Mouse (Mus musculus) liver, embryonic 13.5 days (tissue): ENCODE results near the gene Cox4i2. TPM values are rescaled to one million over a fixed set of nuclear protein-coding genes. Genes with fewer than 3 reads are reported as not detected.
A peak's percentile ranks its signal among the peaks of the same experiment; 100 is the strongest.

ENCODE experiments used
- ATAC-seq: fragments of 200-750 bp; cut with Nextera tagmentation; 2 replicates; pipeline ENCODE4 v1.8.0; 2017; ENCODE audit warnings: low read depth, mild to moderate bottlenecking, moderate number of reproducible peaks, moderate library complexity
- DNase-seq: peaks from one replicate; pipeline ENCODE4 v3.0.0; 2022
- H3K27ac ChIP-seq: fragments of 300-500 bp; sonication (generic); 2 replicates; pipeline ENCODE4 v1.5.1; 2015; ENCODE audit warnings: moderate library complexity, mild to moderate bottlenecking, inconsistent platforms
- H3K27me3 ChIP-seq: fragments of 300-500 bp; sonication (generic); 2 replicates; pipeline ENCODE4 v1.6.1; 2015; ENCODE audit warnings: mild to moderate bottlenecking, inconsistent platforms
- H3K36me3 ChIP-seq: fragments of 300-500 bp; sonication (generic); 2 replicates; pipeline ENCODE4 v1.6.1; 2015; ENCODE audit warnings: mild to moderate bottlenecking, inconsistent platforms
- H3K4me1 ChIP-seq: fragments of 300-500 bp; sonication (generic); replicated peaks from 2 replicates; pipeline ENCODE4 v1.6.1; 2015; ENCODE audit warnings: inconsistent platforms
- H3K4me2 ChIP-seq: fragments of 300-500 bp; sonication (generic); 2 replicates; pipeline ENCODE4 v1.6.1; 2015; ENCODE audit warnings: inconsistent platforms, mild to moderate bottlenecking, moderate library complexity
- H3K4me3 ChIP-seq: fragments of 300-500 bp; sonication (generic); replicated peaks from 2 replicates; pipeline ENCODE4 v1.5.1; 2015; ENCODE audit warnings: mild to moderate bottlenecking, inconsistent platforms
- H3K9ac ChIP-seq: fragments of 300-500 bp; sonication (generic); 2 replicates; pipeline ENCODE4 v1.6.1; 2015; ENCODE audit warnings: mild to moderate bottlenecking, inconsistent platforms
- H3K9me3 ChIP-seq: fragments of 300-500 bp; sonication (generic); replicated peaks from 2 replicates; pipeline ENCODE4 v1.6.1; 2016; ENCODE audit warnings: inconsistent platforms
- WGBS: fragments of 180-500 bp; shearing (Covaris S2); methylation state at CpG from one replicate; pipeline ENCODE4 v1.1.7; 2015; ENCODE audit not compliant: insufficient replicate concordance; 5-methylcytosine and 5-hydroxymethylcytosine counted together
- polyA plus RNA-seq: library from polyadenylated mRNA; unstranded; fragments of >200 nt; fragmentation: Nextera tagmentation; extraction: Ambion mirVana; gene quantifications from 2 replicates; pipeline ENCODE4 v1.2.1, GENCODE M21; 2015

The Cox4i2 gene
- polyA plus RNA-seq, 1 experiment from 2014 or later, result 1.2 TPM

DNA sequence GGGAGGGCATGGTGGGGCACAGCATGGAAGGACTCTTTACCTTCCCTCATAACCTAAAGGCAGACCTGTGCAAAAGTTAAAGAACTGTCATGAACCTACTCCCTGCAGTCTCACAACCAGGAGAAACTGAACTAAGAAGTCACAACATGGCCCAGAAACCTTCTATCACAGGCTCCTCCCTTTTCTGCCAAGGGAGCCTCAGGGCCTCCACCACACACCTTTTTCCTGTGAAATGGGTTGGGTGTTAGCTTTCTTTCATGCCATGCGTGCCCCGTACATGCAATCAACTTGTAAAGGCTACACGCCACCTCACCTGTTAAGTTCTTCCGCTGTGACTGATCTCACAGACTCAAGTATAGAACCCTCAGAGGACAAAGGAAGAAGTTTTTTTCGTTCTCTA lies 49.1 kb downstream of the Cox4i2 start:
- DNase-seq (no peak), ATAC-seq (peak; percentile 35; the same call in 1 of the 2 replicates)
- Histone ChIP-seq H3K36me3 (peaks cover 37% of the 10 kb centered on the region), H3K4me1 (peaks cover 83% of the 10 kb centered on the region), H3K9ac (peak overlapping the region; percentile 64), H3K4me2 (peak overlapping the region; percentile 46), H3K4me3 (0 out of 2 replicates have a peak overlapping the region, but pooled peaks have one; percentile 18), H3K27ac (peak overlapping the region; percentile 79), H3K27me3 (no peaks in the 10 kb centered on the region), H3K9me3 (no peaks in the 10 kb centered on the region)
- WGBS, result 78% methylated on average over 5 of the region's 5 CpGs

DNA sequence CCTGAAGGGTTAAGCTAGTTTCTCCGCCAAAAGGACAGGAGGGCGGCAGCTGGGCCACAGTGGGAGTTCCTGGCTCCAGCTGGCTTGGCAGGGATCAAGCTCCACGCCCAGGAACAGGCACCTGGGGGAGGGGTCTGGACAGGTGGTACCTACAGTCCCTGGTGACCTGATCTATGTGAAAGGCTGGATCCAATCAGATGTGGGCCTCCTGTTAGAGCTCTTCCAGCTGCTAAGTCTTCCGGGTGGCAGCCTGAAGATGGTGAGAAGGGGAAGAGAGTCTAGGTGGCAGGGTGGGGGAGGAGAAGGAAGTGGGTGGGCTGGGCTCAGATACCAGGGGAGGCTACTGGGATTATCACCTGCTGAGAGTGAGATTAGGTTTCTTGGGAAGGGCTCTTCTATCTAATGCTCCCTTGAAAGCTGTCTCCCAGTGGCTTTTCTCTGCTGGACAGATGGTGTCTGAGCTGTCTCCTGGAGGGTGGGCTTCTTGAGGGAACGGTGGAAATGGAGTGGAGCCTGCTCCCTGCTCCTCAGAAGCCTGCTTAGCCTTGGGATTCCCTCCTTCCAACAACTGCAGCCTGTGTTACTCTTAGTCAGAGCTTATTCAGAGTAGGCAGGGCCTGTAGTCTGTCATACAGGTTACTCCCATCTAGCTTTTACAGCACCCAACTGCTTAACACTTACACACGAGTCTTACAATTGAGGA lies 50.6 kb downstream of the Cox4i2 start:
- H3K36me3 ChIP-seq, result peaks cover 33% of the 10 kb centered on the region
- H3K9me3 ChIP-seq, result no peaks in the 10 kb centered on the region
- H3K9ac ChIP-seq, result peak overlapping the region; percentile 65
- H3K27ac ChIP-seq, result peak overlapping the region; percentile 92
- no peaks in the 10 kb centered on the region for H3K27me3 ChIP-seq
- peak; percentile 74 for ATAC-seq
- peak overlapping the region; percentile 16 for H3K4me3 ChIP-seq
- H3K4me2 ChIP-seq, result peak overlapping the region; percentile 55
- H3K4me1 ChIP-seq, result peaks cover 93% of the 10 kb centered on the region
- WGBS, result 12% methylated on average over 6 of the region's 6 CpGs
- no peak for DNase-seq

DNA sequence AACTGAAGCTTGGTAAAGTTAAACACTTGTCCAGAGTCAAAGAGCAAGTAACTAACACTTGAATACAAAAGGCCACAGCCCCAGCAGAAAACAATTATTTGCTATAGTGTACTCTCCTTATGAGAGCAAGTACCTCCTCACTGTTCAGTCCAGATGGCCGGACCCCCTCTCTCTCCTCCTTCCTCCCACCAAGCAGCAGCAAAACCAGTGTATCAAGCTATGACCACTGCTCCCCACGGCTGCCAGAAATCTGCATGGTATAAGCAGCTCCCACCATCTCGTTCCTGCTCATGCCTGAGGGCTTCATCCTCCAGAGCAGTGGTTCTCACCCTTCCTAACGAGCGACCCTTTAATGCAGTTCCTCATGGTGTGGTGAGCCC lies 51.1 kb downstream of the Cox4i2 start:
- Histone ChIP-seq H3K36me3 (peaks cover 39% of the 10 kb centered on the region), H3K27me3 (no peaks in the 10 kb centered on the region), H3K4me2 (peak overlapping the region; percentile 55), H3K9ac (peak overlapping the region; percentile 65), H3K4me1 (peaks cover 94% of the 10 kb centered on the region), H3K9me3 (no peaks in the 10 kb centered on the region), H3K4me3 (no peak overlapping the region; the same call in 1 of the 2 replicates), H3K27ac (peak overlapping the region; percentile 92)
- WGBS, result 62% methylated on average over 5 of the region's 5 CpGs
- no peak for DNase-seq
- ATAC-seq, result no peak

DNA sequence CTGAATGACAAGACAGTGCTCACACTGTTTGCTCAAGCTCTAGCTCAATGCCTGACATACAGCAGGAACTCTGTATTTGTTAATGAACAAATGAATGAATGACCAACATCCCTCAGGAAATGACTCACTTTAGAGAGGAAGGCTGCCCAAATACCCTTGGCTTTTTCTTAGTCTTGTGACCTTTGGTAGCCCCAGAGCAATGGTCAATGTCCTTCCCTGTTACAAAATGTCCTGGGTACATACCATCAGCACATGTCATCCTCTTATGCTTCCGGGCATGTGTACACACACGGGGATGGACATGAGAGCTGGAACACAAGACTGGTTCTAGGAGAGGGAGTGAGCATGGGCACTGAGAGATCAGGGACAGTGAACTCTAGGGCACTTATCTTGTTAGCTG lies 52.1 kb downstream of the Cox4i2 start:
- no peak for DNase-seq
- Histone ChIP-seq H3K36me3 (peaks cover 39% of the 10 kb centered on the region), H3K9ac (peak overlapping the region; percentile 65; the same call in 1 of the 2 replicates), H3K4me1 (peaks cover 97% of the 10 kb centered on the region), H3K4me3 (no peak overlapping the region), H3K4me2 (no peak overlapping the region), H3K9me3 (no peaks in the 10 kb centered on the region), H3K27me3 (no peaks in the 10 kb centered on the region), H3K27ac (peak overlapping the region; percentile 92)
- ATAC-seq, result no peak
- WGBS, result 57% methylated on average over 2 of the region's 2 CpGs

DNA sequence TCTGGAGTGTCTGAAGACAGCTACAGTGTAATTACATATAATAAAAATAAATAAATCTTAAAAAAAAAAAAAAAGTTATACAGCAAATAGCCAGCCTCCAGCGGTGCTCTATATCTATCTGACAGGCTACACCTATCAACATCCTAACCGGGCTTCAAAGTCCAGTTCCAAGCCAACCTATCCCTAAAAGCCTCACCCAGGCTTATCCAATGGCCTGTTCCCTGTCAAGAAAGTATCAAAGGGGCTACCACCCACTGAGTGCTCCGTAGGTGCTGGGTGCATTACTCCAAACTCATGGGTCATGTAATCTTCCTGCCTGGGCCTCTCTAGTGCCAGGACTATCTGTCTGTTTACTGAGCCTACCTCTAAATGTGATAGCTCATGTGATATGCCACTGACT lies 54.2 kb downstream of the Cox4i2 start:
- H3K9ac ChIP-seq, result peak overlapping the region; percentile 55
- H3K4me3 ChIP-seq, result no peak overlapping the region
- H3K4me2 ChIP-seq, result peak overlapping the region; percentile 9
- peaks cover 99% of the 10 kb centered on the region for H3K4me1 ChIP-seq
- WGBS, result 61% methylated on average over 3 of the region's 3 CpGs
- no peaks in the 10 kb centered on the region for H3K9me3 ChIP-seq
- no peaks in the 10 kb centered on the region for H3K27me3 ChIP-seq
- H3K27ac ChIP-seq, result peak overlapping the region; percentile 100
- DNase-seq, result no peak
- peak; percentile 26 for ATAC-seq
- H3K36me3 ChIP-seq, result peaks cover 39% of the 10 kb centered on the region

DNA sequence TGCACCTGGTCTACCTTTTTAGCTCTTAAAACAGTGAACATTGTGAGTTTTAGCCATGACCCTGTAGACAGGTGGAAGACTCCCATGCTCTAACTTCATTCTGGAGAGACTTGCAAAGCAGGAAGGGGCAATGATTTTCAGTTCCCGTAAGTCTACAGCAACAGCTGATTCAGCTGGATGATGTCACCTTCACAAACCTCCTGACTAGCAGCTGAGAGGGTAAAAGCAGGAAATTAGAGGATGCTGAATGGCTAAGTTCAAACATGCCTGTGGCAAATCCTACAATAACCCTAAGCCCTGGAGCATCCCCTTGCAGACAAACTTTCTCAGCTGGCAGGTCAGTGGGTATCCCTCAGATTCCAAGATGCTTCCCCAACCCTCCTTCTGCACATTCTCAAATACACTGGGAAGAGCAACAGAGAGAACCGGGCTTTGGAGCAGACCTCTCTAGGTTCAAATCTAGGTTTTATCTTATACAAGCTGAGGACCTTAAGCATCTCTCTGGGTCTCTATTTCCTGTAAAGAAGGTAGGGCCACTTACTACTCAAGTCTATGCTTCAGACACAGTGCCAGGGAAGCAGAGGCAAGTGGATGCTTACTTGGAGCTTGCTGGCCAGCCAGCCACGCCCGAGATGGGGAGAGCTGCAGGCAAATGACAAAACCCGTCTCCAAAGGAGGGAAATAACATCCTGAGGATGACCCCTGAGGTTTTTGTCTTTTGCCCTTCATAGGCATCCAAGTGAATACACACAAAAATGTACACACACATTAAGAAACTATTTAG lies 56.4 kb downstream of the Cox4i2 start:
- Histone ChIP-seq H3K27me3 (no peaks in the 10 kb centered on the region), H3K36me3 (peaks cover 33% of the 10 kb centered on the region), H3K9me3 (no peaks in the 10 kb centered on the region), H3K4me1 (peaks cover 99% of the 10 kb centered on the region), H3K9ac (peak overlapping the region; percentile 69), H3K4me2 (peak overlapping the region; percentile 66), H3K27ac (peak overlapping the region; percentile 100), H3K4me3 (peak overlapping the region; percentile 27)
- 55% methylated on average over 5 of the region's 5 CpGs for WGBS
- DNase-seq, result no peak
- no peak for ATAC-seq

DNA sequence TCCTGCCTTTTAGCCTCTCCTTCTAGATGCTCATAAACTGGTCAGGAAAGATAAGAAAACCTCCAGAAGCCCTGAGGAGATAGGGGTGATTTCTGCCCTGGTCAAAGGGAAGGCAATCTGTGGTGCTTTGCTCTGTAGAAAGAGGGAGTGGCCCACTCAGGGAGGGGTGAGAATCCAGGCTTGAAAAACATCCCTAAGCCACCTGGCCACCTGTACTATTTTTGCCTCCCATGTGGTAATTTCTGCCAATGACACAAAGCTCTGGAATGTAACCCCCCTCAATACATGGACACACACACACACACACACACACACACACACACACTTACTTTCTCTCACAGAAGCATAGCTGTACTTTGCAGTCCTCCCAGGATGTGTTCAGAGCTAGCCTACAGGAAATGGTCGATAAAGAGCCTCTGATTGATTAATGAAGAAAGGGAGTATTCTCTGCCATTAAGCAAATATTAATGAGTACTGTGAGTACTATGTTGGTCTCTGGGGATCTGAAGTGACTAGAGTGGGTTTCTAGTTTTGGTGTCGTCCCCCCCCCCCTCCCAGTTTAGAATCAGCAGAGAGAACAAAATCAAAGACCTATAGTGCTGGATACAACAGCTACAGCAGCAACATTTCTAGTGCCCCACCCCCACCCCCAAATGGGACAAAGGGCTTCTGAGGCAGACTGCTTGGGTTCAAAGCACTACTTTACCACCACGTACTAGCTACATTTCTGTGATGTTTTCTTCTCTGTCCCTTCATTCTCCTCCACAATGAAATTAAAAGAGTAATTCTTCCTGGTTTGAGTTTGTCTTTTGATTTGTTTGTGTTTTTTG lies 57.6 kb downstream of the Cox4i2 start:
- Histone ChIP-seq H3K27me3 (no peaks in the 10 kb centered on the region), H3K4me2 (peak overlapping the region; percentile 66), H3K27ac (peak overlapping the region; percentile 100), H3K36me3 (peaks cover 25% of the 10 kb centered on the region), H3K4me3 (peak overlapping the region; percentile 27), H3K9me3 (no peaks in the 10 kb centered on the region), H3K9ac (peak overlapping the region; percentile 75), H3K4me1 (peaks cover 99% of the 10 kb centered on the region)
- WGBS, result 52% methylated on average over 3 of the region's 3 CpGs
- DNase-seq (peak; percentile 80), ATAC-seq (peak; percentile 84)

DNA sequence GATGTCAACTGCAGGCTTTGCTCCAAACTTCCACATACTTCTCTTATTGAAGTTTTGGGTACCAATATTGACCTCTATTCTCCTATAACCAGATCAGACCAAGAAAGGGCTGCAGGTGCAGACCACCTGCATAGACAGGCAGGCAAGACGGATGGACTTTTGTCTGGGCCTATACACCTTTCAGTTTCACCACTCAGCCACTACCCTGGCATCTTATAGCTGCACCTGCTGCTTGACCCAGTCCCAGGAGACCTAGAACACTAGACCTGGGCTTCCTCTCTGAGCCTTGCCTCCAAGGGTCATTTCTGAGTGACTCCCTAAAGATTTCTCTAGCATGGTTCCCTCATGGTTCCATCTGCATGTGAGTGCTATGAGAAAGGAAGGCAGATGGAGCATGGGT lies 59.3 kb downstream of the Cox4i2 start:
- Histone ChIP-seq H3K27ac (peak overlapping the region; percentile 100), H3K9me3 (no peaks in the 10 kb centered on the region), H3K4me3 (no peak overlapping the region), H3K9ac (peak overlapping the region; percentile 75), H3K4me2 (peak overlapping the region; percentile 66), H3K4me1 (peaks cover 100% of the 10 kb centered on the region), H3K36me3 (peaks cover 22% of the 10 kb centered on the region), H3K27me3 (no peaks in the 10 kb centered on the region)
- WGBS, result 88% methylated on average over 1 of the region's 1 CpGs
- ATAC-seq (no peak), DNase-seq (no peak)

DNA sequence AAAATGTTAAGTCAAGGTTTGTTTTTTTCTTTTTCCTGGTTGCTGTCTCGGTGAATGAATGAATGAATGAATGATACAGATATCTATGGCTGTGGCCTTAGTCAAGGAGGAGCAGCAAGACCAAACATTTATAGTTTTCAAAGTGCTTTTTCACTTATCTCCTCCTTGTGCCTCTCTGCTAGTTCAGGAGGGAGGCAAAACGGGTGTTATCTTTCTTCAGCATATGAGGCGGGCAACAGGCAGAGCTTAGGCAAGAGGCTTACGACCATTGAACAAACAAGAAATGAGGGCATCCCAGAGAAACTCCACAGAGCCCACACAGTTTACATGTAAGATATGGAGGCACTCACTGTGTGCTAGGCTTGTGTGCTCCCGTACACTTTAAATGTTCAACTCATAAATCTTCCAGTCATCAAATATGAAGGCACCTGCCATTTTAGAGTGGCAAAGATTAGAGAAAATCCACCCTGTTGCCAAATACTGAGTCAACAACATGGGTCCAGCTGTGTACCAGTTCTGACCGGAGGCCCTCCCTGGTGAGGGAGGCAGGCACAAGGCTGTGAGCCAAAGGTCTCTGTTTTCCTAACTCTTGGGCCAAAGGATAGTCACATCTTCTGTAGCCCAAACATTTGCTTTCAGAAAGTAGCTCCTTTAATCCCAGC lies 60.4 kb downstream of the Cox4i2 start:
- H3K27ac ChIP-seq, result peak overlapping the region; percentile 100
- no peaks in the 10 kb centered on the region for H3K9me3 ChIP-seq
- H3K9ac ChIP-seq, result peak overlapping the region; percentile 76

More for the DNA sequence above, 60.4 kb downstream of the Cox4i2 start:
- DNase-seq, result peak; percentile 77
- WGBS, result 9% methylated on average over 6 of the region's 6 CpGs
- Histone ChIP-seq H3K27me3 (no peaks in the 10 kb centered on the region), H3K4me3 (peak overlapping the region; percentile 21; the same call in 1 of the 2 replicates), H3K4me1 (peaks cover 100% of the 10 kb centered on the region), H3K36me3 (peaks cover 32% of the 10 kb centered on the region), H3K4me2 (peak overlapping the region; percentile 66)
- ATAC-seq, result peak; percentile 78
